Mouse (Mus musculus): ENCODE measurements around the gene Tcaf2.

The Tcaf2 gene

DNA sequence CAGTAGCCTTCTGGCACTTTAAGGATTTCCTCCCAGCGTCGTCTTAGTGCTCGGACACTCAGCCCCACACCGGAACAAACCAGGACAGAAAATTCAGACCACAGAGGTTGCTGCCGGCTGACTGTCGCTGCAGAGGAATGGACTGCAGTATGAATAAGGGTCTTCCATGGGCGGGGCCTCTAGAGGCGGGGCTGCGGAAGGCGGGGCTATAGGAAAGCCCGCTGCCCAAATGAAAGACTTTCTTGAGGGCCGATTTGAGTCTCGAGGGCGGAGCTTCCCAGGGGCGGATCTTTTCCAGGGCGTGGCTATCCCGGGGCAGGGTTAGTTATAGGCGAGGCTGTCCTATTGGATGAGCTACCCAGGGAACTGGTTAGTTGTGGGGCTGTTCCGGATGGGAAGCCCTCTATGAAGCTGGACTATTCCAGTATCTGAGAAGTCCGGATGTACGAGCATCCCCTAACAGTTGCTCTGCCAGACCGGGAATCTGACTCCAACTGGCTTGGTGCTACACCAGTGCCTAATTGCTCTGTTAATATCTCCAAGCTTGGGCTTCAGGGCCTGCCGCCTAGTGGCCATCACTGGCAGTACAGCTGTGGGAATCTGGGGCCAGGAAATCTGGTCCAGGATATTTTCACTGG is at the start of gene Tcaf2:
Gene Tcaf2, minus strand, starts transcription at position 343 of the 638 bp plus-strand sequence.
- peak; percentile 100 for TF ChIP-seq CTCF (conservative IDR thresholded peaks at IDR 0.05; ENCODE audit: low read length)
- TF ChIP-seq NANOG (IDR thresholded peaks at IDR 0.05; ENCODE audit: borderline replicate concordance, low read length), result no peak

DNA sequence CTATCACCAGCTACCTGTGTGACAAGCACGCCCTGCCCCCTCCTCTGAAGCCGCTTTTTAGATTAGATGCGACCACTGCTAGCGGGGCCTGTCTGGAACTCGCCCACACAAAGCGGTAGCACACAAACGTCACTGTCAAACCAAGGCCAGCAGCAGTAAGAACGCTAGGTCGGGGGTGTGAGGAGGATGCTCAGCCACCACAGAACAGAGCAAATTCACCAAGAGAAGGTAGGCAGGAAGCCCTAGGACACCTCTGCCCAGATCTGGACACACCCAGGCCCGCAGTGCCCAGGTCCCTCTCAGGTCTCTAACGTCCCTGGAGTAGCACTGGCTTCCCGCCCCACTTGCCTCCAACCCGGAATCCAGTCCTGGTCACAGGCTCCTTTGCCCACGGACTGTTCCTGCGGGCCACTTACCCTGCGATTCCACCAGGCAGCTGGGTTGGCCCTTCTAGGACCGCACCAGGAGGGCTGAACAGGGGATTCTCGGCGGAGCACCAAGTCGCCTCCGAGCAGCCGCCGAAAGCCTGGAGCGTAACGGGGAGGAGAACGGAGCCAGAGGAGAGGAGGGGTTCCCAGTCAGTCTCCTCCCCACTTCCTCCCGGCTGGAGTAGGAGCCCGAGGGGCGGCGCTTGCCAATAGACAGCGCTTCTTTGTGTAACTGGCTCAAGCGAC is 47.6 kb upstream of the Tcaf2 start:
- no peaks in the 10 kb centered on the region for H3K36me3 ChIP-seq (ENCODE audit: insufficient read depth, low read length)
- no peaks in the 10 kb centered on the region for H3K9me3 ChIP-seq (ENCODE audit: low read length)
- TF ChIP-seq NANOG (IDR thresholded peaks at IDR 0.05; ENCODE audit: borderline replicate concordance, low read length) (no peak), CTCF (conservative IDR thresholded peaks at IDR 0.05; ENCODE audit: low read length) (no peak), POU5F1 (IDR thresholded peaks at IDR 0.05; ENCODE audit: borderline replicate concordance, low read length) (no peak)
- H3K4me3 ChIP-seq (replicated peaks; ENCODE audit: low read length), result peak overlapping the region; percentile 92
- H3K4me1 ChIP-seq (replicated peaks; ENCODE audit: low read depth, low read length), result peaks cover 17% of the 10 kb centered on the region
- peaks cover 10% of the 10 kb centered on the region for H3K27me3 ChIP-seq (ENCODE audit: insufficient read depth, low read length)

More for the DNA sequence above, at the start of gene Tcaf2:
- Histone ChIP-seq H3K4me1 (replicated peaks; ENCODE audit: low read depth, low read length) (peaks cover 6% of the 10 kb centered on the region), H3K27me3 (ENCODE audit: insufficient read depth, low read length) (no peaks in the 10 kb centered on the region), H3K9me3 (ENCODE audit: low read length) (no peaks in the 10 kb centered on the region), H3K36me3 (ENCODE audit: insufficient read depth, low read length) (no peaks in the 10 kb centered on the region), H3K4me3 (replicated peaks; ENCODE audit: low read length) (peak within 1 kb of the TSS; percentile 73)

DNA sequence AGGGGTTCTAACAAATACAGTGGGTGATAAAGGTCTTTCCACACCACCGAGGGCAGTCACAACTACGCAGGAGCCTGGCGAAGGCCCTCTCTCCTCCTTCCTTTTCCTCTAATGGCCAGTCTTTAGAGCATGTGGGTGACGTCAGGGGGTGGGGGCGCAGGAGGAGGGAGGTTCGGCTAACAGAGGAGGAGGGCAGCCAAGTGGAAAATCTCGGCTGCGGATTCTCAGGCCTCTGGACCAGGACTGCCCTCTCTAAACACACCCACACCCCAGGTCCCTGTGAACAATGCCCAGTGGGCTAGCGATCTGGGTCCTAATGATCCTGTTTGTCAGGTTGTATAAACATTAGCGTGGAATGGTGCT is 47.1 kb upstream of the Tcaf2 start:
- Histone ChIP-seq H3K27me3 (ENCODE audit: insufficient read depth, low read length) (peaks cover 10% of the 10 kb centered on the region), H3K9me3 (ENCODE audit: low read length) (no peaks in the 10 kb centered on the region), H3K36me3 (ENCODE audit: insufficient read depth, low read length) (no peaks in the 10 kb centered on the region), H3K4me3 (replicated peaks; ENCODE audit: low read length) (peak overlapping the region; percentile 92), H3K4me1 (replicated peaks; ENCODE audit: low read depth, low read length) (peaks cover 17% of the 10 kb centered on the region)
- TF ChIP-seq CTCF (conservative IDR thresholded peaks at IDR 0.05; ENCODE audit: low read length), result no peak
- TF ChIP-seq NANOG (IDR thresholded peaks at IDR 0.05; ENCODE audit: borderline replicate concordance, low read length), result no peak

DNA sequence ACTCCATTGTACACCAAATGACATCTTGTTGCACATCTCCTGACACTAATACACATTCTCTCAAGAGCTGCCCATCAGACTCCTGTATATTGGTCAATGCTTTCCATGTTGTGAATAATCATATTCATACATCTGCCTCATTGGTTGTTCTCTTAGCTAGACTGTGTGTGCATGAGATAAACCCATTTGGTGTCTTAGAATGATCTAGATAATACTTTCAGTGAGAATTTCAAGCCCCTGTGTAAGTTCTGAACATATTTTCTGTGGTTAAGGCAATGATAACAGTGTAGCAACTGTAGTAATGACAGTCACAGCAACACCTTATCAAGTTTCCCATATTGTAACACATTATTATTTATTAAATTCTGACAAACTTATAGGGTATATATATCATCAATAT is 44.7 kb upstream of the Tcaf2 start:
- Histone ChIP-seq H3K4me3 (replicated peaks; ENCODE audit: low read length) (no peak overlapping the region), H3K9me3 (ENCODE audit: low read length) (no peaks in the 10 kb centered on the region), H3K36me3 (ENCODE audit: insufficient read depth, low read length) (no peaks in the 10 kb centered on the region), H3K27me3 (ENCODE audit: insufficient read depth, low read length) (peaks cover 10% of the 10 kb centered on the region), H3K4me1 (replicated peaks; ENCODE audit: low read depth, low read length) (peaks cover 17% of the 10 kb centered on the region)
- no peak for TF ChIP-seq NANOG (IDR thresholded peaks at IDR 0.05; ENCODE audit: borderline replicate concordance, low read length)
- no peak for TF ChIP-seq CTCF (conservative IDR thresholded peaks at IDR 0.05; ENCODE audit: low read length)
- no peak for TF ChIP-seq POU5F1 (IDR thresholded peaks at IDR 0.05; ENCODE audit: borderline replicate concordance, low read length)

DNA sequence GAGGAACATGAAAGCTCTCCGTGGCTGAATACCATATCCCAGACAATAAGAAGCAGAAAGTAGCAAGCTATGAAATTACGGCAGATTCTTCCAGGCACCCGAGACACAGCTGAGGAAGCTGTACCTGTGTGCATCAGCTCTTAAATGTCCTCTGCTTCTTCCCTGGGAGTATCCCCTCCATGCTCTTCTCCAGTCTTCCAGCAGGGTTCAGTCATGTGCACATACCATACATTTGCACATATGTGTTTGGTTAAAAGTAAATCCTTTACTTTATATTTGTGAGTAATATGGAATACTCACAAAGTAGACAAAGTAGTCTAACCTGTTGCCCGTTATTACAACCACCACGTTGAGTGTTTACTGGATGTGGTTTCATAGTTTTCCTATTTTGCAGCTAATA is 42.9 kb upstream of the Tcaf2 start:
- H3K4me3 ChIP-seq (replicated peaks; ENCODE audit: low read length), result no peak overlapping the region
- no peaks in the 10 kb centered on the region for H3K36me3 ChIP-seq (ENCODE audit: insufficient read depth, low read length)
- TF ChIP-seq POU5F1 (IDR thresholded peaks at IDR 0.05; ENCODE audit: borderline replicate concordance, low read length) (no peak), CTCF (conservative IDR thresholded peaks at IDR 0.05; ENCODE audit: low read length) (no peak), NANOG (IDR thresholded peaks at IDR 0.05; ENCODE audit: borderline replicate concordance, low read length) (no peak)

DNA sequence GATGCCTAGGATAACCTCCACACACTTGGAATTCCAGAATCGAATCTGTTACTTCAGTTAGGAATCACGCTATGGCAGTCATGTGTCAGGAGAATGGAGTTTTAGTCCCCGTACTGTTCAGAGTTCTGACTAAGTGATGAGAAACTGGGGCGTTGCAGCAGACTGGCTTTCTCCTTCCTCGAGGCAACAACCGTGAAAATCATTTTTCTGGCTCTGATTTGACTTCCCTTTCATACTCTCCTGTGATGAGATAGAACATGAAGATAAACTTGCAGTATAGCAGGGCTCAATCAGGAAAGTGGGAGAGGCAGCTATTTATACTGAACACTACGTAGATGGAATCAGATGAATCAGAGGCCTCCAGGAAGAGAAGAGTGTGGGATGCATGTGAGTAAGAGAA is 35.0 kb upstream of the Tcaf2 start:
- Histone ChIP-seq H3K4me1 (replicated peaks; ENCODE audit: low read depth, low read length) (no peaks in the 10 kb centered on the region), H3K4me3 (replicated peaks; ENCODE audit: low read length) (no peak overlapping the region), H3K36me3 (ENCODE audit: insufficient read depth, low read length) (no peaks in the 10 kb centered on the region), H3K27me3 (ENCODE audit: insufficient read depth, low read length) (no peaks in the 10 kb centered on the region), H3K9me3 (ENCODE audit: low read length) (no peaks in the 10 kb centered on the region)
- TF ChIP-seq CTCF (conservative IDR thresholded peaks at IDR 0.05; ENCODE audit: low read length), result no peak
- no peak for TF ChIP-seq NANOG (IDR thresholded peaks at IDR 0.05; ENCODE audit: borderline replicate concordance, low read length)
- TF ChIP-seq POU5F1 (IDR thresholded peaks at IDR 0.05; ENCODE audit: borderline replicate concordance, low read length), result no peak

More for the DNA sequence above, 42.9 kb upstream of the Tcaf2 start:
- Histone ChIP-seq H3K4me1 (replicated peaks; ENCODE audit: low read depth, low read length) (peaks cover 11% of the 10 kb centered on the region), H3K9me3 (ENCODE audit: low read length) (no peaks in the 10 kb centered on the region), H3K27me3 (ENCODE audit: insufficient read depth, low read length) (peaks cover 10% of the 10 kb centered on the region)

DNA sequence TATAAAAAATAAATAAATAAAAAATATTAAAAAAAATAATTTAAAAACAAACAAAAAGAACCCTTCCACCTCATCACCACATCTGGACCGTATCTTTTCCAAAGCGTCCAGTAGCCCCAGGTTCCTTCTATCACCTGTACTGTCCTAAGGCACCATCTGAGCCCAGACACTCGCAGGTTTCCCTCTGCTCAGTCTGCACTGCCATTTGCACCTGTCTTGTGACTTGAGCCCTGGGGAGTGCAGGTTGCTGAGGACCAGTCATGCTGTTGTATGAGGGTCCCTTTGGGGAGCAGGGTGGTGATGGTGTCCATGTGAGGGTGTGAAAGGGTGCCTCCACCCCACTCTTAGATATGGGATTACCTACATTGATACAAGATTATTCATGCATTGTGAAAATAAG is 31.0 kb upstream of the Tcaf2 start:
- Histone ChIP-seq H3K4me3 (replicated peaks; ENCODE audit: low read length) (no peak overlapping the region), H3K27me3 (ENCODE audit: insufficient read depth, low read length) (no peaks in the 10 kb centered on the region), H3K36me3 (ENCODE audit: insufficient read depth, low read length) (no peaks in the 10 kb centered on the region), H3K4me1 (replicated peaks; ENCODE audit: low read depth, low read length) (no peaks in the 10 kb centered on the region), H3K9me3 (ENCODE audit: low read length) (no peaks in the 10 kb centered on the region)
- no peak for TF ChIP-seq CTCF (conservative IDR thresholded peaks at IDR 0.05; ENCODE audit: low read length)
- TF ChIP-seq NANOG (IDR thresholded peaks at IDR 0.05; ENCODE audit: borderline replicate concordance, low read length), result no peak
- no peak for TF ChIP-seq POU5F1 (IDR thresholded peaks at IDR 0.05; ENCODE audit: borderline replicate concordance, low read length)

DNA sequence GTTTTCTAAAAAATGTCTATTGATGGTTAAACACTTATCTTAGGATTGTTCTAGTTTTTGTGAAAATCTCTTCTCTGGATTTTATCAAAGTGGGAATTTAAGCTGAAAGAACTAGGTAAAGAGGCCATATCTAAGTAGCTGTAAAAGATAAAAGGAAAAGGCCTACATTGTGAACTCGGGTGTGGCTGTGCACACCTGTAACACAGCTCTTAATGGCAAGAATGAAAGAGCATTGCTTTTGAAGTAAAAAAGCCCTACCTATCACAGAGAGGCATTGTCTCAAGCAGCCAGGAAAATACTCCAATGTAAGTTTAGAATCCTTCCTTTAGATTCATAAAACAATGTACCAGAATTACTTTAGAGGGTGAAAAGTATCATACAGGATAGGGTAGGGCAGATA is 26.7 kb upstream of the Tcaf2 start:
- Histone ChIP-seq H3K9me3 (ENCODE audit: low read length) (no peaks in the 10 kb centered on the region), H3K36me3 (ENCODE audit: insufficient read depth, low read length) (no peaks in the 10 kb centered on the region), H3K4me1 (replicated peaks; ENCODE audit: low read depth, low read length) (no peaks in the 10 kb centered on the region), H3K4me3 (replicated peaks; ENCODE audit: low read length) (no peak overlapping the region), H3K27me3 (ENCODE audit: insufficient read depth, low read length) (no peaks in the 10 kb centered on the region)
- TF ChIP-seq NANOG (IDR thresholded peaks at IDR 0.05; ENCODE audit: borderline replicate concordance, low read length), result no peak
- no peak for TF ChIP-seq CTCF (conservative IDR thresholded peaks at IDR 0.05; ENCODE audit: low read length)
- no peak for TF ChIP-seq POU5F1 (IDR thresholded peaks at IDR 0.05; ENCODE audit: borderline replicate concordance, low read length)

DNA sequence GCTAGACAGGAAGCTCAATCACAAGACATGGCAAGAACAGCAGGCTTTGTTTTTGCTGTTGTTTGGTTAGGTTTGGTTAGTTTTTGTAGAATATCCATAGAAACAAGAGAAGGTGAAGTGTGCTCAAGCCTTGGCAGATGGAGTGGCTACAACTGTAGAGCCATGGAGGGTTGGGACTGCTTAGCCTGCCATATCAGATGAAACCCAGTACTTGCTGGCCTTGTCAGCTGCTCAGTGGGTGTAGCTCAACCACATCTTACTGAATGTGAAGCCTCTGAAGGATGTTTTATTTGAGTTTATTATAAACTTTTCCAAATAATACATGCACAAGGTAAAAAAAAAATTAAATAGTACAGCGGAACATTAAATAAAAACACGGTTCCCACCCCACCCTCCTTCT is 22.7 kb upstream of the Tcaf2 start:
- TF ChIP-seq CTCF (conservative IDR thresholded peaks at IDR 0.05; ENCODE audit: low read length) (no peak), NANOG (IDR thresholded peaks at IDR 0.05; ENCODE audit: borderline replicate concordance, low read length) (no peak), POU5F1 (IDR thresholded peaks at IDR 0.05; ENCODE audit: borderline replicate concordance, low read length) (no peak)
- Histone ChIP-seq H3K4me1 (replicated peaks; ENCODE audit: low read depth, low read length) (no peaks in the 10 kb centered on the region), H3K9me3 (ENCODE audit: low read length) (no peaks in the 10 kb centered on the region), H3K4me3 (replicated peaks; ENCODE audit: low read length) (no peak overlapping the region), H3K27me3 (ENCODE audit: insufficient read depth, low read length) (no peaks in the 10 kb centered on the region), H3K36me3 (ENCODE audit: insufficient read depth, low read length) (no peaks in the 10 kb centered on the region)
